Mouse (Mus musculus): ENCODE results near the gene Adgrl4. TPM values are rescaled to one million over a fixed set of nuclear protein-coding genes. Genes with fewer than 3 reads are reported as not detected.

The Adgrl4 gene
- polyA plus RNA-seq, 1 experiment: not detected

GRCm38 (mm10) chr3:151505606-151506005, 67.9 kb downstream of the Adgrl4 start:
- H3ac ChIP-seq (ENCODE audit: control insufficient read depth, insufficient read length, low read depth): no peak overlapping the region
- no peaks in the 10 kb centered on the region for H3K27me3 ChIP-seq (ENCODE audit: control insufficient read depth, insufficient read depth, insufficient read length)
- H3K79me3 ChIP-seq (ENCODE audit: low read depth): no peaks in the 10 kb centered on the region
- H3K79me2 ChIP-seq (ENCODE audit: control insufficient read depth, insufficient read depth): no peaks in the 10 kb centered on the region
- no peak overlapping the region for H3K4me3 ChIP-seq (ENCODE audit: insufficient read depth, poor library complexity, severe bottlenecking)
- no peaks in the 10 kb centered on the region for H3K36me3 ChIP-seq (ENCODE audit: control insufficient read depth, insufficient read depth)
- TF ChIP-seq MYOD1 (IDR thresholded peaks at IDR 0.05; ENCODE audit: control insufficient read depth, insufficient read length, low read depth): no peak
- TF ChIP-seq MYOG (IDR thresholded peaks at IDR 0.05; ENCODE audit: control insufficient read depth, extremely low read depth, insufficient read length): no peak
- TF ChIP-seq MAX (IDR thresholded peaks at IDR 0.05): no peak
- no peak for TF ChIP-seq CEBPB (IDR thresholded peaks at IDR 0.05; ENCODE audit: low read depth)
- no peak for TF ChIP-seq USF1 (IDR thresholded peaks at IDR 0.05; ENCODE audit: low read depth)
- TF ChIP-seq CTCF (IDR thresholded peaks at IDR 0.05; ENCODE audit: control insufficient read depth, insufficient read depth, insufficient read length): no peak
- TF ChIP-seq FOSL1 (IDR thresholded peaks at IDR 0.05; ENCODE audit: insufficient read depth, low read length, poor library complexity, severe bottlenecking): no peak

- Histone ChIP-seq H3K27me3 (ENCODE audit: control insufficient read depth, insufficient read depth, insufficient read length) (no peaks in the 10 kb centered on the region), H3K4me3 (ENCODE audit: insufficient read depth, poor library complexity, severe bottlenecking) (no peak overlapping the region), H3K79me2 (ENCODE audit: control insufficient read depth, insufficient read depth) (no peaks in the 10 kb centered on the region), H3K36me3 (ENCODE audit: control insufficient read depth, insufficient read depth) (no peaks in the 10 kb centered on the region), H3ac (ENCODE audit: control insufficient read depth, insufficient read length, low read depth) (no peak overlapping the region), H3K79me3 (ENCODE audit: low read depth) (no peaks in the 10 kb centered on the region)
- TF ChIP-seq MYOG (IDR thresholded peaks at IDR 0.05; ENCODE audit: control insufficient read depth, extremely low read depth, insufficient read length) (no peak), CEBPB (IDR thresholded peaks at IDR 0.05; ENCODE audit: low read depth) (no peak), MYOD1 (IDR thresholded peaks at IDR 0.05; ENCODE audit: control insufficient read depth, insufficient read length, low read depth) (no peak), MAX (IDR thresholded peaks at IDR 0.05) (no peak), CTCF (IDR thresholded peaks at IDR 0.05; ENCODE audit: control insufficient read depth, insufficient read depth, insufficient read length) (no peak), FOSL1 (IDR thresholded peaks at IDR 0.05; ENCODE audit: insufficient read depth, low read length, poor library complexity, severe bottlenecking) (no peak), USF1 (IDR thresholded peaks at IDR 0.05; ENCODE audit: low read depth) (no peak)
Observed at GRCm38 (mm10) chr3:151511184-151511583, 73.5 kb downstream of the Adgrl4 start.

DNA sequence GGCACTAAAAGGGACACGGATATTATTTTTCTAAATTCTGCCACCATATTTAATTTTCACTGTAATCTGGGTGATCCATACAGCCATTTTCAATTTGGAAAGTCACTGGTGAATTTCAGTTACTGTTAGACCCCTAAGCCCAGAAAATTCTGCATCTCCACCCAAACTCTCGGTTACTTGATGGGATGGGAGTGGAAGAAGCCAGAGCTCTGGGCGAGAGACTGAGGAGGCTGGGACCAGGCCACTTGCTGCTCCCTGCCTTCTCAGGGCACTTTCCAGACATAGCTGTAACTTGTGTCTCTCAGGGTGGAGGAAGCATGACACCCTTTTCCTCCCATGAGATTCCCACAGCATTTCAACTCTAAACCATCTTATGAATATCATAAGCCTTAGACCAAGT, 109.5 kb downstream of the Adgrl4 start:
- H3ac ChIP-seq (ENCODE audit: control insufficient read depth, insufficient read length, low read depth): no peak overlapping the region
- TF ChIP-seq MYOG (IDR thresholded peaks at IDR 0.05; ENCODE audit: control insufficient read depth, extremely low read depth, insufficient read length) (no peak), MAX (IDR thresholded peaks at IDR 0.05) (no peak), USF1 (IDR thresholded peaks at IDR 0.05; ENCODE audit: low read depth) (no peak), MYOD1 (IDR thresholded peaks at IDR 0.05; ENCODE audit: control insufficient read depth, insufficient read length, low read depth) (no peak), CTCF (IDR thresholded peaks at IDR 0.05; ENCODE audit: control insufficient read depth, insufficient read depth, insufficient read length) (no peak), FOSL1 (IDR thresholded peaks at IDR 0.05; ENCODE audit: insufficient read depth, low read length, poor library complexity, severe bottlenecking) (no peak), CEBPB (IDR thresholded peaks at IDR 0.05; ENCODE audit: low read depth) (no peak)
- no peaks in the 10 kb centered on the region for H3K36me3 ChIP-seq (ENCODE audit: control insufficient read depth, insufficient read depth)
- no peaks in the 10 kb centered on the region for H3K79me3 ChIP-seq (ENCODE audit: low read depth)
- no peaks in the 10 kb centered on the region for H3K79me2 ChIP-seq (ENCODE audit: control insufficient read depth, insufficient read depth)
- H3K27me3 ChIP-seq (ENCODE audit: control insufficient read depth, insufficient read depth, insufficient read length): no peaks in the 10 kb centered on the region
- no peak overlapping the region for H3K4me3 ChIP-seq (ENCODE audit: insufficient read depth, poor library complexity, severe bottlenecking)

GRCm38 (mm10) chr3:151551002-151551401, 113.3 kb downstream of the Adgrl4 start:
- TF ChIP-seq CTCF (IDR thresholded peaks at IDR 0.05; ENCODE audit: control insufficient read depth, insufficient read depth, insufficient read length) (no peak), MAX (IDR thresholded peaks at IDR 0.05) (no peak), USF1 (IDR thresholded peaks at IDR 0.05; ENCODE audit: low read depth) (no peak)
- Histone ChIP-seq H3K27me3 (ENCODE audit: control insufficient read depth, insufficient read depth, insufficient read length) (no peaks in the 10 kb centered on the region), H3K79me3 (ENCODE audit: low read depth) (no peaks in the 10 kb centered on the region), H3K79me2 (ENCODE audit: control insufficient read depth, insufficient read depth) (no peaks in the 10 kb centered on the region), H3ac (ENCODE audit: control insufficient read depth, insufficient read length, low read depth) (no peak overlapping the region), H3K36me3 (ENCODE audit: control insufficient read depth, insufficient read depth) (no peaks in the 10 kb centered on the region), H3K4me3 (ENCODE audit: insufficient read depth, poor library complexity, severe bottlenecking) (no peak overlapping the region)

DNA sequence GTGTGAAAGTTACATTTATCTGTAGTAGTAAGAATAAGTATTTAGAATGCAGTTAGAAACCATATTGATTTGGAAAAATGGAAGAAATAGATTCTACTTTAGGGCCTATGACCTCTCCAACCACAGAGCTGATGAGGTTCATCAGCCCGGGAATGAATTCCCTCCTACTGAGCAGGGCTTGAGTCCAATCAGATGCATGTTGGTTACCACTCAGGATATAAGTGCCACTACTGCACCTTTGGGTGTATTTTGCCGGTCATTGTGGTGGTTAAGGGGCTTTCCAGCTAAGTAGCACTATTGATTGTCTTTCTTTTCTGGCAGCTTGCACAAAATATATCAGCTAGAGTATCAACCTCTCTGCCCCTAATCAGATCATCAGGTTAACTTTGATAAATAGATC, 118.9 kb downstream of the Adgrl4 start:
- no peaks in the 10 kb centered on the region for H3K36me3 ChIP-seq (ENCODE audit: control insufficient read depth, insufficient read depth)
- H3K27me3 ChIP-seq (ENCODE audit: control insufficient read depth, insufficient read depth, insufficient read length): no peaks in the 10 kb centered on the region
- H3K79me3 ChIP-seq (ENCODE audit: low read depth): no peaks in the 10 kb centered on the region
- no peak overlapping the region for H3ac ChIP-seq (ENCODE audit: control insufficient read depth, insufficient read length, low read depth)
- H3K4me3 ChIP-seq (ENCODE audit: insufficient read depth, poor library complexity, severe bottlenecking): no peak overlapping the region
- TF ChIP-seq CEBPB (IDR thresholded peaks at IDR 0.05; ENCODE audit: low read depth) (no peak), MYOD1 (IDR thresholded peaks at IDR 0.05; ENCODE audit: control insufficient read depth, insufficient read length, low read depth) (no peak), USF1 (IDR thresholded peaks at IDR 0.05; ENCODE audit: low read depth) (no peak), FOSL1 (IDR thresholded peaks at IDR 0.05; ENCODE audit: insufficient read depth, low read length, poor library complexity, severe bottlenecking) (no peak), MYOG (IDR thresholded peaks at IDR 0.05; ENCODE audit: control insufficient read depth, extremely low read depth, insufficient read length) (no peak), CTCF (IDR thresholded peaks at IDR 0.05; ENCODE audit: control insufficient read depth, insufficient read depth, insufficient read length) (no peak), MAX (IDR thresholded peaks at IDR 0.05) (no peak)
- no peaks in the 10 kb centered on the region for H3K79me2 ChIP-seq (ENCODE audit: control insufficient read depth, insufficient read depth)

DNA sequence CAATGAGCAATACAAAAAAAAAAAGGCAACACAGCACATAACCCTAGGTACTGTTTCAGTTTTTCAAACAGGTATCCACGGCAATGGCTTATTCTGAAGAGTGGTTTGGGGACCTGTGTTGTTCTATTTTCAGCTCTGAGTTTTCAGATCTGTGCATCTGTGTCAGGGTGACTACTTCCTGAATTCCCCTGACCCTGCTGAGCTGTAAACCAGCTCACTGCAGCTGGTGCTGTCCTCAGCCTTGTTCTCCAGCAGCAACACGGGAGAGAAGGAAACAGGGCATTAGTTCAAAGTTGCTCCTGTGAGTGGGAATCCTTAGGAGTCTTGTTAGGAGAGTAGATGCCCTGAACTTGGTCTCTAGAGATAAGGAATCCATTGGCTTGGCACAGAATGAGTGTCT, 119.4 kb downstream of the Adgrl4 start:
- TF ChIP-seq FOSL1 (IDR thresholded peaks at IDR 0.05; ENCODE audit: insufficient read depth, low read length, poor library complexity, severe bottlenecking): no peak
- TF ChIP-seq CEBPB (IDR thresholded peaks at IDR 0.05; ENCODE audit: low read depth): no peak
- TF ChIP-seq MYOG (IDR thresholded peaks at IDR 0.05; ENCODE audit: control insufficient read depth, extremely low read depth, insufficient read length): no peak
- no peak for TF ChIP-seq MAX (IDR thresholded peaks at IDR 0.05)
- TF ChIP-seq CTCF (IDR thresholded peaks at IDR 0.05; ENCODE audit: control insufficient read depth, insufficient read depth, insufficient read length): no peak
- TF ChIP-seq MYOD1 (IDR thresholded peaks at IDR 0.05; ENCODE audit: control insufficient read depth, insufficient read length, low read depth): no peak
- no peak for TF ChIP-seq USF1 (IDR thresholded peaks at IDR 0.05; ENCODE audit: low read depth)
- Histone ChIP-seq H3K79me2 (ENCODE audit: control insufficient read depth, insufficient read depth) (no peaks in the 10 kb centered on the region), H3K4me3 (ENCODE audit: insufficient read depth, poor library complexity, severe bottlenecking) (no peak overlapping the region), H3ac (ENCODE audit: control insufficient read depth, insufficient read length, low read depth) (no peak overlapping the region), H3K36me3 (ENCODE audit: control insufficient read depth, insufficient read depth) (no peaks in the 10 kb centered on the region), H3K27me3 (ENCODE audit: control insufficient read depth, insufficient read depth, insufficient read length) (no peaks in the 10 kb centered on the region), H3K79me3 (ENCODE audit: low read depth) (no peaks in the 10 kb centered on the region)
